Mouse (Mus musculus) embryonic stem cell, embryonic (primary cell): ENCODE data around the gene Muc20.

Experiments used
- CTCF ChIA-PET, 4 experiments: fragments of 300-600 bp in 2 of 4; fragments of 350-600 bp in 2 of 4; sonication (Branson Sonifier 250); formaldehyde crosslinking; loops; one replicate each; lab custom pipeline; 2022; ENCODE audit warnings: inconsistent platforms in 2 of 4; lab: Charles Lee
- POLR2A ChIA-PET, 4 experiments: fragments of 300-600 bp in 2 of 4; fragments of 350-600 bp in 2 of 4; sonication (Branson Sonifier 250); formaldehyde crosslinking; loops; one replicate each; lab custom pipeline; 2022; ENCODE audit warnings: antibody characterized with exemption in 4 of 4, inconsistent platforms in 1 of 4; lab: Charles Lee

Muc20 gene

DNA sequence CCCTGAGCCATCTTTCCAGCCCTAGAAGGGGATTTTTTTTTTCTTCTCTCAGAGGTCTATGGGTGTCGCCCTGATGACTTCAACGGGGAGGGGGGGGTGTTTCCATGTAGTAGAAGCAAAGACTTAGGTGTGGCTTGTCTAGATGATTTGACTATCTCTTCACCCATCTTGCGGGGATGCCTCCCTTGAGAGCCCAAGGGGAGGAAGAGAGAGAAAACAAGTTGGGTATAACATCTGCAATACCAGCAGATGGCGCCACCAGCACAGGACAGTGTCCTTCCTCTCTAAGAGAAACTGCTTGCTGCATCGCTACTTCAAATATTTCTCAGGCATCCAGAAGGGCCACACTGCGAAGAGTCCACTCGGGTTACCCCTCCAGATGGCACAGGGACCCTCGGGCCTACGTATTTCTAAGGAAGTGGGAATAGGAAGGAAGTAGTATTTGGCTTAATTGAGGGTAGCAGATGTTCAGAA, 15.7 kb upstream of the Muc20 start:
- ChIA-PET POLR2A (interaction anchor here in 3 of 4 experiments (0.7 to 3.0 kb wide), 7 partner anchors 11 to 244 kb away, joined by 3 to 21 read pairs (median 6); partner anchors contain the start of genes Iqcg (in 2 of the 3), Rpl35a (in 2 of the 3), Fyttd1 (in 1 of the 3) and Rubcn (in 1 of the 3)), CTCF (interaction anchor here (0.6 to 3.0 kb wide), 32 partner anchors 9 to 497 kb away, joined by 3 to 39 read pairs (median 4); partner anchors contain the start of genes Fyttd1 (in 1 of the 4), Muc20 (in 1 of the 4), Osbpl11 (in 1 of the 4) and Rubcn (in 1 of the 4))

DNA sequence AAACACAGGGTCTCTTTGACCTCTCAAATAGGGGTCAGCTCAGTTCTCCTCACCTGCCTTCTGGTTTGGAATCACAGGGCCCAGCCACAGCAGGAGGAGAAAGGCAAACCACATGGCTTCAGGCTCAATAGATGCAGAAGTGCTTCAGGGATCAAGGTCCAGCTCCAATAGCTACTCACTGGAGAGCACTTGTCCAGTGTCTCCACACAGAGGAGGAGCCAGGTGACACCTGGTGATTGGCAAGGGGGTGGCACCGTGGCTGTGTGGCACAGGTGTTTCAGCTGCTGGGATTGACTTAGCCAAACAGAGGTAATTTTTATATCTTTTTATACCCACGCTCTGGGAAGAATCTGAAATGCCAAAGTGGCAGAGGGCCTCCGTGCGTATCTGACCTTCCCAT, 13.1 kb upstream of the Muc20 start, which contains the start of gene Smbd1:
TSS of gene Smbd1 (minus strand) at position 157 of the 400 bp plus-strand sequence.
- CTCF ChIA-PET, result interaction anchor here (0.6 to 3.0 kb wide), 9 partner anchors 39 to 312 kb away, joined by 3 to 11 read pairs (median 5); no protein-coding TSS in a partner anchor

DNA sequence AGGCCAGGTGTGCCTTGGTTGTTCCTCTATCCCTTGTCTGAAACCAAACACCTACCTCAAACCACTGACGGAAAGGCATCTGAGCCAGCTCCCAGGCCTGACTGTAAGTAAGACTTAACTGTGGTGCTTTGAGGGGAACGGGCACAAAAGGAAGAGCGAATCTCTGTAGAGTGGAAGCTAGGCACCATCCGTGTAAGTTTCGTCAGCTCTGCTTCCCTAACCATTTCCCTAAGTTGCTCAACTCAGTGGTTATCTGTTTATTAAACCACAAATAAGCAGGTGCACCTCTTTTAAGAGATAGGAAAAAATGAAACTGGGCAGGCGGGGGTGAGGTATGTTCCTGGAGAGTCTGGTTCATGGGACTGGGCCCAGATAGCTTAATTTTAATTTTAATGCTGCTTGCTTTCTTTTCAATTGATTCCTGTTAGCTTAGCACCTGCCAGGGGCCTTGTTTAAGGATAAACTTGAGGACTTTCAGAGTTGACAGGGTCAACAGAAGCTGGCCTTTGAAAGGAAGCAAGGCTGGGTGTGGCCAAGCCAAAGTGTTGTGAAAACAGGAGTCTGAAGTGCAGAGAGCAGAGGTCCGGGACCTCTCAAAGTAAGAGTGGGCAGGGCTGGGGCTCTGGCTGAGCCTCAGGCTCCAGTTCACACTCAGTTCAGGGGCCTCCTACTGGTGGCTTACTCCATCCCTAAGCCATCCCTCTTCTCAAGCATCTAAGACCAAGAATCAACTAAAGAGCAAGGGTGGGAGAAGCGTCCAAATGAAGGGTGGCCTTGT, 10.4 kb upstream of the Muc20 start:
- POLR2A ChIA-PET, result interaction anchor here in 2 of 4 experiments (0.6 to 2.1 kb wide), 13 partner anchors 7 to 642 kb away, joined by 3 to 6 read pairs (median 4); partner anchors contain the start of genes Iqcg (in 1 of the 2) and Nrros (in 1 of the 2)
- CTCF ChIA-PET, result interaction anchor here (0.6 to 1.4 kb wide), 8 partner anchors 19 to 1766 kb away, joined by 3 to 4 read pairs (median 3); partner anchors contain the start of gene Kalrn (in 1 of the 4)

More for the DNA sequence above, 13.1 kb upstream of the Muc20 start, which contains the start of gene Smbd1:
- POLR2A ChIA-PET, result interaction anchor here in 3 of 4 experiments (0.6 to 2.0 kb wide), 7 partner anchors 11 to 155 kb away, joined by 3 to 6 read pairs (median 3); no protein-coding TSS in a partner anchor

DNA sequence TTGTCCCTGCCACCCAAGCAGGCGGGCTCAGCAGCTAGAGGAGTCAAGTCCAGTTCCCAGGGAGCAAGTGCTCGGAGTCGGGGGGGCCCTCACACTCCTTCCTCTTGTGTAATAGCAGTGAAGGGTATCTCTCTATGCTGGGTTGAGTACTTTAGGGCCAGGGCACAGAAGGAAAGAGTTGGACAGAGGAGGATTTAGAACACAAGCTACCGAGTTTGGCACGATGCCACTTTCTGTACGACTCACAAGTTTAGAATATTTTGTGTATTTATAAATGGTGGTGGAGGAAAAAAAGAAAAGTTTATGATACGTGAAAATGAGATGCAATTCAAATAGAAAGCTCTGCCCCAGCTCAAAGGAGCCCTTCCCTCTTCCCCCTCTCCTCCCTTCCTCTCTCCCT, 7.9 kb upstream of the Muc20 start:
- CTCF ChIA-PET, result no interaction called here
- POLR2A ChIA-PET, result interaction anchor here in 2 of 4 experiments (0.9 to 3.4 kb wide), 4 partner anchors 9 to 252 kb away, joined by 3 to 22 read pairs (median 6); partner anchors contain the start of genes Iqcg (in 1 of the 2) and Rpl35a (in 1 of the 2)

DNA sequence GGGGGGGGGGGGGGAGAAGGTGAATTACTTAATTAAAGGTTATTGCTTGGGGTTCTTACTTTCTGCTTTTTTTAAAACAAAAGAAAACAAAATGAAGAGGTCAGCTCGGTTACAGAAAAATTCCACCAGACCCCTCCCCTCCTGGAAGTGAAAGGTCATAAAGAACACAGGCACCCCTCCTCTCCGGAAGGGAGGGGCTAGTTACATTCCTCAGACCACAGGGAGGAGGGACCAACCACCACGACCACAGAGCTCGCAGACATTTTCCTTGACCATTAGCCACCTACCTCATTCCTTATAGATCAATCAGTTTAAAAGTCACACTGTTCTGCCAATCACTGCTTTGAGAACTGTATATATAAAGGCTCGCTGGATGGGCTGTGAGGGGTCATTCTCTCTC, 6.7 kb upstream of the Muc20 start:
- POLR2A ChIA-PET, result interaction anchor here in 3 of 4 experiments (0.6 to 3.4 kb wide), 22 partner anchors 8 to 1311 kb away, joined by 3 to 22 read pairs (median 3); partner anchors contain the start of genes Iqcg (in 3 of the 3), Rpl35a (in 3 of the 3), Fyttd1 (in 1 of the 3) and Rubcn (in 1 of the 3)
- CTCF ChIA-PET, result interaction anchor here (0.5 to 1.3 kb wide), 6 partner anchors 9 to 789 kb away, joined by 3 to 8 read pairs (median 4); no protein-coding TSS in a partner anchor

DNA sequence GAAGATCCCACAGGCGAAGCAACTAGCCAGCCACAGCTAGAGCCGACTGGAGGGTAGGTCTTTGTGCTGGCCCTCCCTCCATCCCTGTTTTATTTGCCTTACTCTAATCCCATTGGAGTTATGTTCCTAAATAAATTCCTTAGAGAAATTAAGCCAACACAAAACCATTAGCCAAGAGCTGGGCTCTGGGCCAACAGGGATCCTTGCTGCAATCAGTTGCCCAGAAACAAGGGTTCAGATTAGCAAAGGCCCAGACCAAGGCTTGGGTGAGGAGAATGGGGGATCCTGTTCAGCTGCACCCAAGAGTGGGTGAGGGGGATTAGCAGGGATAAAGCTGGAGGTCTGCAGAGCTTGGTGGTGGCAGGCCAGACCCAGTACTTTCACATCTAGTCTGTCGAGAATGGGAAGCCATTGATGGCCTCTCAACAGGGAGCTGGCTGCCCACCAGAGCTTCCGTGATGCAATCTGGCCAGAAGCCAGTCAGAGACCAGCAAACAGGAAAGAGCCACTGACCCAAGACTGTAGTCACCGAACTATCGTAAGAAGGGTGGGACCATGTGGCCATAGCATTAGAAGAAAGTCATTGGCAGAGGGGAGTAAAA, 6.1 kb upstream of the Muc20 start:
- POLR2A ChIA-PET, result interaction anchor here in 3 of 4 experiments (0.6 to 3.4 kb wide), 23 partner anchors 9 to 675 kb away, joined by 3 to 22 read pairs (median 3); partner anchors contain the start of genes Iqcg (in 3 of the 3), Rpl35a (in 3 of the 3), Fyttd1 (in 1 of the 3) and Rubcn (in 1 of the 3)

DNA sequence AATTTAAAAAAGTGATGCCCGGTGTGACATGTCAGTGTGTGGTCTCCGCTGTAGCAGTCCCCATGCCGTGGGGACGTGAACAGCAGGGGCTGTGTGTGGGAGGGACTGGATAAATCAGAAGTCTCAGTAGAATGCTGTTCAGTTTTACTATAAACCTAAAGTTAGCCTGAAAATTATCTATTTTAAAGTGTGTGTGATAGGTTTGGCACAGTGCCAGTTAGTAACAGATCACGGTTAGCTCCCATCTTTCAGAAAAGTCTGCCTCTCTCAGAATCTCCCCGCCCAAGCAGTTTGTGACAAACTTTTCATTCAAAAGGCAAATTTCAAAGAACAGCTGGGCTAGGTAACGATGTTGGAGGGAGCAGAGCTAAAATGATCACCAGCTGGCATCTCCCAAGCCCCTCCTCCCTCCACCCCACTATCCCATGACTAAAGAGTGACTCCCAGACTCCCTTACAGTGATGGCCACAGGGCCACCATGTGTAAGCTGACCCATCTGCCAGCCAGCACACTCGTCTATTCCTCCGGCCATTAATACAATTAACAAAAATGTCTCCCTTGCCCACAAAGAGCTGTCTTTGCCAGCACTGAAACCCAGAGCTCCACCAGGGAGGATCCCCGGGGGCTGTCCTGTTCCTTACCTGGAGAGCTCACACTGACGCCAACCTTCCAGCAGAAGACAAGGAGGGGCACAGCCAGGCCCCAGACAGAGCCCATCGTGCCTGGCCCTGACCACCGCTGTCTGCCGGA, 384 bp downstream of the Muc20 start:
- POLR2A ChIA-PET, result interaction anchor here in 2 of 4 experiments (1.0 to 1.9 kb wide), 3 partner anchors 18 to 94 kb away, joined by 3 to 5 read pairs (median 3); no protein-coding TSS in a partner anchor
- CTCF ChIA-PET, result interaction anchor here in 2 of 4 experiments (1.2 to 3.0 kb wide), 2 partner anchors 15 to 17 kb away, joined by 3 to 9 read pairs; no protein-coding TSS in a partner anchor

More for the DNA sequence above, 6.1 kb upstream of the Muc20 start:
- CTCF ChIA-PET, result interaction anchor here in 2 of 4 experiments (0.5 to 1.3 kb wide), 4 partner anchors 88 to 590 kb away, joined by 3 to 6 read pairs (median 4); no protein-coding TSS in a partner anchor

DNA sequence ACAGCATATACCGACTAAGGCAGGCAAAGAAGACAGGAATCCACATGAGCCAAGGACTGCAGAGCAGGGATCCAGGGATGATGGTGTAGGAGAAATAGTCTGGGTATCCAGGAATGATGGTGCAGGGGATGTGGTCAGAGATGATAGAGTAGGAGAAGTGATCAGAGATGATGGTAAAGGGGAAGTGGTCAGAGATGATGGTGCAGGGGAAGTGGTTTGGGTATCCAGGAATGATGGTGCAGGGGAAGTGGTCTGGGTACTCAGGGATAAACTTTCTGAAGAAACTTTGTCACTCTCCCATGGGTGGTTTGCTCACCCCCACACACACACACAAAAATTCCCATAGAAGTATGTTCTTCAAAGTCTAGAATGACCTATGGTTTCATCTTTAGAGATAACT, 2.1 kb downstream of the Muc20 start:
- ChIA-PET POLR2A (no interaction called here), CTCF (interaction anchor here in 1 of 4 experiments (0.9 kb wide), 1 partner anchor 80 kb away, joined by 3 read pairs; no protein-coding TSS in a partner anchor)

DNA sequence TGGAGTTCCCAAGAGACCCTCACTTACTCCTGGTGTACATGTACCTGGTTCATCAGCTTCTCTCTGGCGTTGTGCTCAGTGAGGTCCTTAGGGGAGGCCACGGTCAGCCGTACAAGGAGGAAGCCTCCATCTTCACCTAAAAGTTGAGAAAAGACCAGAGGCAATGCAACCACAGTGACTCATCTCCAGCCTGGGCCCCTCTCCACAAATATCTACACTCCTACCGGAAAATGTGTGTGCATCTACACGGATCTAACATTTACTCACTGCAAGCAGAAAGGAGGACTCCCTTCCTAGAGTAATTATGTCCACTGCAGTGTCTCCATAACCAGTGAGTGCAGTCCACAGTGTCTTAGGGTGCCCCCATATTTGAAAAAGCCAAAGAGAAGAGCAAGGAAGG, 7.2 kb downstream of the Muc20 start:
- ChIA-PET CTCF (no interaction called here), POLR2A (interaction anchor here in 1 of 4 experiments (0.6 to 1.0 kb wide), 2 partner anchors 12 to 16 kb away, joined by 3 read pairs; no protein-coding TSS in a partner anchor)

DNA sequence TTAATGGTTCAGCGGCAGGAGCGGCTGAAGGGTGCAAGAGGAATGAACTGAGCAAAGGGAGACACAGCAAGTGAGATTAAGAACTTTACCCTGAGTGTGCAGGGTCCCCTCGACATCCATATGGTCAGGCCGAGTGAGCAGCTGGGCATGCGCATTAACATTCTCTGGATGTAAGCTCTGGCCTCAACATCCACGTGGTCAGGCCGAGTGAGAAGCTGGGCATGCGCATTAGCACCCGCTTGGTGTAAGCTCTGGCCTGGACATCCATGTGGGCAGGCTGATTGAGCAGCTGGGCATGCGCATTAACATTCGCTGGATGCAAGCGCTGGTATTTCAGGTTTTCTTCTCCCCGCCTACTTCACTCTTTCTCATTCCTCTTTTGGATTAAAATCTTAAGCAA, 12.4 kb downstream of the Muc20 start:
- ChIA-PET POLR2A (interaction anchor here in 2 of 4 experiments (0.5 to 1.3 kb wide), 3 partner anchors 19 to 290 kb away, joined by 3 to 5 read pairs (median 3); no protein-coding TSS in a partner anchor), CTCF (interaction anchor here in 1 of 4 experiments (0.8 to 1.0 kb wide), 2 partner anchors 29 to 69 kb away, joined by 3 to 4 read pairs; no protein-coding TSS in a partner anchor)

DNA sequence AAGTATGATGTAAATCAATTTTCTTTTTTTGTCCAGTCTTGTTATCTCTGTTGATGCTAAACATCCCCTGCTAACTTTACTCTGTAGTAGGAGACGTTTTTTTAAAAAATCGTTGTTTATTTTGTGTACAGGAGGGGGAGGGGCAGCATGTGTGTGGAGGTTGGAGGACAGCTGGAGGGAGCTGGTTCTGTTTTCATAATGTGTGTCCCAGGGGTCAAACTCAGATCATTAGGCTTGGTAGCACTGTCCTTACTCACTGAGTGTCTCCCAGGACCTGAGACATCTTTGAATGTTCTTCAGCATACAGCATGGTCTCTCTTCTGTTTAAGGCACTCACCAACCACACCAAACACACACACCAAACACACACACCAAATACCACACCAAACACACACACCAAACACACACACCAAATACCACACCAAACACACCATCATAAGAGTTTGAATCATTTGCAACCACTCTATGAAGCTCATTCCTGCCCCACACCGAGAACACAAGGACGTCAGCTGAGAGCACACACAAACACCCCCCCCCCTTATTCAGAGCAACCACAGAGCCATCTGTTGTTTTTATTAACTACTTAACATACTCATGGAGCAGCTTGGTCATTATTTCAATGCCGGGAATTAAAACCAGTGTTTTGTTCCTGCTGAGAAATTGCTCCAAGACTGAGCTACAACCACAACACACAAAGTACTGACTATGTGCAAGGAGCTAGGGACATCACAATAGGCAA, 13.7 kb downstream of the Muc20 start:
- ChIA-PET POLR2A (interaction anchor here in 2 of 4 experiments (0.7 to 1.1 kb wide), 3 partner anchors 13 to 126 kb away, joined by 3 to 13 read pairs (median 5); no protein-coding TSS in a partner anchor), CTCF (interaction anchor here in 3 of 4 experiments (0.6 to 0.7 kb wide), 3 partner anchors 43 to 351 kb away, joined by 3 to 6 read pairs (median 3); no protein-coding TSS in a partner anchor)

DNA sequence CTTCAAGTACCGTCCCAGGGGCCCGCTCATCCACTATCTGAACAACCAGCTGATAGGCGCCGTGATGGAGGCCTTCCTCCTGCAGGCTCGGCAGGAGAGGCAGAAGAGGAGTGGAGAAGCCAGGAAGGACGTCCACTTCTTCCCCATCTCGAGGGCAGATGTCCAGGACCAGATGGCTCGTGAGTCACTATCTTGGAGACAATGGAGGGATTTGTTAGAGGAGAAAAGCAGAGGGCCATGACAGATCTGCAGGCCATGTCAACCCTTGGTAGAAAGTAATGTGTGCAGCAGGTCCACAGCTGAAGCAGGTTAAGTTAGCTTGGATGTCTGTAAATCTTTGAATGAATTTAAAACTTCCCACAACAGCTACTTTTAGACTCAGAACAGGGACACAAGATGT, 18.3 kb downstream of the Muc20 start:
- ChIA-PET CTCF (interaction anchor here in 1 of 4 experiments (1.0 kb wide), 1 partner anchor 74 kb away, joined by 4 read pairs; no protein-coding TSS in a partner anchor), POLR2A (no interaction called here)

DNA sequence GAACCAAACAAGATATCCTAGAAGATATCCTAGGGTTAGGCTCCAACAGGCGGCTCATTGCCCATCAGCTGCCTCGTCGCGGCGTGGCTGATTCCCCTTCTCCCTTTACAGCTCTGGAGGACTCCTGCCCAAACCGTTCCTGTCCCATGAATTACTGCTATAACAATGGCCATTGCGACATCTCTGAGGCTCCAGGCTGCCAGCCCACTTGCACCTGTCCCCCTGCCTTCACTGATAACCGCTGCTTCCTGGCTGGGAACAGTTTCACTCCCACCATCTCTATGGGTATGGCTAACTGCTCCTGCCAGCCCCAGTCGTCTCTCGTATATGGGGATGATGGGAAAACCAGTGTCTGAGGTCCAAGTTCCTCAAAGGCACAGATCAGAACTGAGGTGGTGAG, 20.6 kb downstream of the Muc20 start:
- POLR2A ChIA-PET, result no interaction called here
- CTCF ChIA-PET, result interaction anchor here in 2 of 4 experiments (0.5 to 0.6 kb wide), 3 partner anchors 13 to 890 kb away, joined by 3 to 5 read pairs (median 5); no protein-coding TSS in a partner anchor

DNA sequence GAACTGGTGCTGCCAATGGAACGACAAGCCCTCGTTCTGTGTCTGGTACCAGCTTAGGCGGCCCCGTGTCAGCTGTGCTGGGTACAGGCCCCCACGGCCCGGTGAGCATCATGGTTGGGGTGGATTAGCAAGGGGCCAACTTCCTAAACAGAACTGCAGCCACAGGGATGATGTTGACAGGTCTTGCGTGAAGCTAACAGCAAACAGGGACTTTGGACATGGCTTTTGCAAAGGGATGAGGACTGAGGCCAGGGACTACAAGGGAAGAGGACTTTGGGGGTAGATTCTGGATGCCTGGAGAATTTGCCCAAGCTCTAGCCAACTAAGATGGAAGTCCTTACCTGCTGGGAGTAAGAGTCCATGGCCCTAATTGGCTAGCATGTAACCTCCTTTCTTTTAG, 30.3 kb downstream of the Muc20 start:
- POLR2A ChIA-PET, result no interaction called here
- CTCF ChIA-PET, result no interaction called here

DNA sequence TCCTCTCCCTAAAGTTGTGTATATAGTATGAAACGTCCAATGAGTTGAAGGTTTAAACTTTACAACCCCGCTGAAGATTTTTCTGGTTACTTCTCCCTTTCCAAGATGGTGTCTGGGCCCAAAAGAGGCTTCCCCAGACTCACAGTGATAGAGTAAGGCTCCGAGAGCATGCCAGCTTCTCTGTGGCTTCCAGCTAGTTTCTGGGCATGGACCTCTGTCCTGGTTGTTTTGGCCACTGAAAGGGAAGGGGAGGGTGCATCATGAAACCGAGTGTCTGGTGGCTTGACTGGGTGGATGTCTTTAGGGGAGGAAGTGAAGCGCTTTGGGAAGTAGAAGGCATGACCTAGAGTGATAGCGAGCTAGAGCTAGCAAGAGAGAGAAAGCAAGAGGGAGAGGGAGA, 32.3 kb downstream of the Muc20 start:
- ChIA-PET POLR2A (interaction anchor here in 3 of 4 experiments (0.8 to 1.9 kb wide), 4 partner anchors 67 to 292 kb away, joined by 3 to 10 read pairs (median 4); partner anchors contain the start of genes Iqcg (in 3 of the 3) and Rpl35a (in 2 of the 3)), CTCF (interaction anchor here in 1 of 4 experiments (1.6 kb wide), 1 partner anchor 49 kb away, joined by 4 read pairs; no protein-coding TSS in a partner anchor)
